Mouse (Mus musculus) ES-Bruce4 (cell line): ENCODE results near the gene 0610040J01Rik.

ENCODE experiments used
- CTCF ChIP-seq: IDR thresholded peaks from one replicate; pipeline ENCODE4 v1.8.1; 2011; ENCODE audit warnings: low read depth, low read length
- EP300 ChIP-seq: IDR thresholded peaks from 2 replicates; pipeline ENCODE4 v1.6.1; 2011; ENCODE audit warnings: low read depth, low read length; ENCODE audit not compliant: insufficient read depth
- POLR2A ChIP-seq: IDR thresholded peaks from one replicate; pipeline ENCODE4 v1.8.1; 2011; ENCODE audit warnings: low read length; ENCODE audit not compliant: insufficient read depth

DNA sequence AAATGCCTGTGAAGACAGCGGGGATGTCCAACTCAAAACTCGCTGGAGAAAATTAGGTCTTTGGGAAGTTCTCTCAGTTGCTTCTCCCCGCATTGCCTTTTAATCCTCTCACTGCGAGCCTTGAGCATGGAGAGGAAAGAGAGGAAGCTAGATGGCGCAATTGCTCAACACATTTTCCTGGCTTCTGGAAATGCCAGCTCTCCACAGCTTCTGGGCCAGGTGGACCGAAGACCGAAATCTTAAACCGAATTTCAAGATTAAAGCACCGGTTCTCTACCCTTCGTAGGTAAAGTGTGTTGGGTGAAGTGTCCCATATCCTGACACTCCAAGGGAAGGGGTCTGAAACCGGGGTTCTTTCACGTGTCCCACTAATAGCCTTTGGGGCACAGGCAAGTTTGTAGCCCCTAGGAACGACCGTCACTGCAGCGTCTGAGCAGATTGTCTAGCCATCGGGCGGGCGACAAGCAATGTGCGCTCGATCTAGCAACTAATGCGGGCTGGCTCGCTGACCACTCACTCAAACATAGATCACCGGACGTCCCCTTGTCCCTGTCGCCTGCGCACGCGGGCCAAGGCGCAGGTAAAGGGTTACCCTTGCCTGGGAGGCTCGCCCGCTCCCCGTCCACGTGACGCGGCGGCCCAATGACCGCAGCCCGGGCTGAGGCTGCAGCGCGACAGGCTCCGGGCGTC lies at the start of gene 0610040J01Rik:
- TF ChIP-seq POLR2A (no peak), EP300 (no peak), CTCF (peak; percentile 59)
